Mouse (Mus musculus) macrophage (primary cell): ENCODE results near the gene Tnip2. TPM values are rescaled to one million over a fixed set of nuclear protein-coding genes. Genes with fewer than 3 reads are reported as not detected.

ENCODE experiments used
- H3K27ac ChIP-seq: fragments of 350-480 bp; formaldehyde crosslinking; 2 replicates; pipeline ENCODE4 v1.9.0; 2021
- H3K36me3 ChIP-seq: fragments of 350-480 bp; formaldehyde crosslinking; 2 replicates; pipeline ENCODE4 v1.9.0; 2021; ENCODE audit errors: inconsistent target
- H3K4me3 ChIP-seq: fragments of 350-480 bp; formaldehyde crosslinking; 2 replicates; pipeline ENCODE4 v1.9.0; 2021; ENCODE audit errors: inconsistent target
- H3K79me2 ChIP-seq: fragments of 350-480 bp; formaldehyde crosslinking; 2 replicates; pipeline ENCODE4 v1.9.0; 2021; ENCODE audit errors: inconsistent target
- WGBS: methylation state at CpG from one replicate; pipeline ENCODE4 v1.1.7; 2026; ENCODE audit warnings: inconsistent platforms; ENCODE audit not compliant: missing documents; 5-methylcytosine and 5-hydroxymethylcytosine counted together
- polyA plus RNA-seq: library from polyadenylated mRNA; stranded (reverse); fragments of 250-400 nt; gene quantifications from 3 replicates; pipeline ENCODE4 v1.2.4, GENCODE M21; 2018; ENCODE audit warnings: inconsistent platforms

The Tnip2 gene
- polyA plus RNA-seq, 1 experiment from 2014 or later = 24.5 TPM

- Histone ChIP-seq H3K27ac (peak overlapping the region; percentile 67), H3K79me2 (peaks cover 44% of the 10 kb centered on the region), H3K4me3 (peak overlapping the region; percentile 76), H3K36me3 (no peaks in the 10 kb centered on the region; the same call in 1 of the 2 replicates)
- 13% methylated on average over 7 of the region's 7 CpGs for WGBS
Measured at GRCm38 (mm10) chr5:34514218-34514566, 401 bp upstream of the Tnip2 start.

DNA sequence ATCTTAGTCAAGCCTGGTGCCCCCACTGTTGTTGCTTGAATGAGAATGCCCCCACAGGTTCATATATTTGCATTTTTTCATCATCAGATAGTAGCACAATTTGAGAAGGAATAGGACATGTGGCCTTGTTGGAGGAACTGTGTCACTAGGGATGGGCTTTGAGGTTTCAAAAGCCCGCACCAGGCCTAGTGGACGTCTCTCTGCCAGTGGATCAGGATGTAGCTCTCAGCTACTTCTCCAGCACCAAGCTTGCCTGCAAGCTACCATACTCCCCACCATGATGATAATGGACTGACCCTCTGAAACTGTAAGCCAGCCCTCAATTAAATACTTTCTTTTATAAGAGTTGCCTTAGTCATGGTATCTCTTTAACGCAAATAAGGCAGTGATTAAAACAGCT lies 1.3 kb downstream of the Tnip2 start:
- Histone ChIP-seq H3K27ac (no peak overlapping the region), H3K4me3 (peak overlapping the region; percentile 76; the same call in 1 of the 2 replicates), H3K79me2 (peaks cover 61% of the 10 kb centered on the region), H3K36me3 (no peaks in the 10 kb centered on the region; the same call in 1 of the 2 replicates)
- WGBS = 79% methylated on average over 3 of the region's 3 CpGs

GRCm38 (mm10) chr5:34502821-34503220 lies 11.0 kb downstream of the Tnip2 start:
- Histone ChIP-seq H3K27ac (no peak overlapping the region), H3K36me3 (peaks cover 31% of the 10 kb centered on the region; the same call in 1 of the 2 replicates), H3K4me3 (no peak overlapping the region), H3K79me2 (peaks cover 50% of the 10 kb centered on the region)
- 95% methylated on average over 6 of the region's 6 CpGs for WGBS

GRCm38 (mm10) chr5:34502411-34502810 lies 11.4 kb downstream of the Tnip2 start:
- Histone ChIP-seq H3K79me2 (peaks cover 46% of the 10 kb centered on the region), H3K4me3 (no peak overlapping the region), H3K27ac (0 out of 2 replicates have a peak overlapping the region, but pooled peaks have one; percentile 56), H3K36me3 (peaks cover 33% of the 10 kb centered on the region; the same call in 1 of the 2 replicates)
- WGBS = 91% methylated on average over 1 of the region's 1 CpGs

GRCm38 (mm10) chr5:34501588-34501987 lies 12.2 kb downstream of the Tnip2 start:
- Histone ChIP-seq H3K36me3 (peaks cover 41% of the 10 kb centered on the region; the same call in 1 of the 2 replicates), H3K27ac (peak overlapping the region; percentile 56), H3K4me3 (no peak overlapping the region), H3K79me2 (peaks cover 38% of the 10 kb centered on the region)
- 90% methylated on average over 3 of the region's 3 CpGs for WGBS

DNA sequence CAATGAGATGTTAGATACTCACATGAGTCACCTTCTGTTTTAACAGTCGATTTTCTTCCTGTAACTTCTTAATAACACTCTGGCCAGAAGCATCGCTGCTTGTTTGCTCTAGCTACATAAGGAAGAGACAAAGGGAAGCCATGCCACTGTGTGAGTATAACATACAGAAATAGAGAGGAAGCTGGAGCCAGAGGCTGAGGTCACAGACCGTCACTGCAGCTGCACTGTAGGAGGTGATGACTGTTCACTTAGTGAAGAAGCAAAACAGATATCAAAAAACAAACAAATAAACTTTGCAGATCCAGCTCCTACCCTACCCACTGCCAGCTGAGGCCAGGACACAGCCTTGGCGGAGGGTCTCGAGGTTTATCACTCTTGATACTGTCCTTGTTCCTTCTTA lies 12.9 kb downstream of the Tnip2 start:
- WGBS = 90% methylated on average over 4 of the region's 5 CpGs

DNA sequence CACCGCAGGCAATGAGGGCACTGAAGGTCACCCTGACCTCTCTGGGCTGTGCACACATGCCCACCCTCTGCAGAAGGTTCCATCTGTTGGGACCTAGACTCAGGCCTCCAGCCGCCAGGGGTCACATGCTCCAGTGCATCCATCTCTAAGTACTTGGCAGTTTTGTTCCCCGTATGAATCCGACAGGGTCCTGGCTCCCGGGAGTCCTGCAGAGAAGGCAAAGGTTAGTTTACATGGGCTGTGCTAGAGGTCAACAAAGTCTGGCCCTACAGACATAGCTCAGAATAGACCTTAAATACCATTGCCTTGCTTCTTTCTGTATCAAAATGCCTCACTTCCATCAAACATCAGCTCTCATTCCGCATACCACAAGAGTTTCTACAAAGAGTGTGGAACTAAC lies 17.0 kb downstream of the Tnip2 start:
- Histone ChIP-seq H3K36me3 (peaks cover 30% of the 10 kb centered on the region; the same call in 1 of the 2 replicates), H3K79me2 (no peaks in the 10 kb centered on the region), H3K27ac (no peak overlapping the region), H3K4me3 (no peak overlapping the region)
- 95% methylated on average over 6 of the region's 6 CpGs for WGBS

More for the DNA sequence above, 12.9 kb downstream of the Tnip2 start:
- peaks cover 31% of the 10 kb centered on the region for H3K79me2 ChIP-seq
- H3K27ac ChIP-seq = peak overlapping the region; percentile 56
- H3K4me3 ChIP-seq = no peak overlapping the region
- peaks cover 48% of the 10 kb centered on the region; the same call in 1 of the 2 replicates for H3K36me3 ChIP-seq

DNA sequence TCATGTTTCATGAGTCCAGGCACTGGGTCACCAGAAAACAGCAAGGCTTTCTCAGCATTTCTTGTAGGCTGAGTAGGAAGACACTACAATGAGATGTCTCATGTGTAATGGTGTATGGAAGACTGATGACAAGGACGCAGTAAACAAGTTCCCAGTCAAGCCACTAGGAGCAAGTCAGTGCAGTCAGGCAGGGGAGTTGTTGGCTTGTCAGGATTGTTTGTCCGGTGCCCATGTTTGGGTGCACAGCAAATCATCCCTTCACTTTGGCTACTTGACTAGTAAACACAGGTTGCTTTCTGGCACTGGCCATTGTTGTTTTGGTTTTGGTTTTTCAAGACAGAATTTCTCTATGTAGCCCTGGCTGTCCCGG lies 24.4 kb downstream of the Tnip2 start:
- no peak overlapping the region for H3K27ac ChIP-seq
- peaks cover 6% of the 10 kb centered on the region; the same call in 1 of the 2 replicates for H3K36me3 ChIP-seq
- H3K4me3 ChIP-seq = no peak overlapping the region
- H3K79me2 ChIP-seq = no peaks in the 10 kb centered on the region
- WGBS = 91% methylated on average over 3 of the region's 3 CpGs

- Histone ChIP-seq H3K79me2 (no peaks in the 10 kb centered on the region), H3K4me3 (no peak overlapping the region), H3K36me3 (peaks cover 6% of the 10 kb centered on the region; the same call in 1 of the 2 replicates), H3K27ac (no peak overlapping the region)
- WGBS = 90% methylated on average over 6 of the region's 6 CpGs
Measured at GRCm38 (mm10) chr5:34488741-34489417, 24.9 kb downstream of the Tnip2 start.

DNA sequence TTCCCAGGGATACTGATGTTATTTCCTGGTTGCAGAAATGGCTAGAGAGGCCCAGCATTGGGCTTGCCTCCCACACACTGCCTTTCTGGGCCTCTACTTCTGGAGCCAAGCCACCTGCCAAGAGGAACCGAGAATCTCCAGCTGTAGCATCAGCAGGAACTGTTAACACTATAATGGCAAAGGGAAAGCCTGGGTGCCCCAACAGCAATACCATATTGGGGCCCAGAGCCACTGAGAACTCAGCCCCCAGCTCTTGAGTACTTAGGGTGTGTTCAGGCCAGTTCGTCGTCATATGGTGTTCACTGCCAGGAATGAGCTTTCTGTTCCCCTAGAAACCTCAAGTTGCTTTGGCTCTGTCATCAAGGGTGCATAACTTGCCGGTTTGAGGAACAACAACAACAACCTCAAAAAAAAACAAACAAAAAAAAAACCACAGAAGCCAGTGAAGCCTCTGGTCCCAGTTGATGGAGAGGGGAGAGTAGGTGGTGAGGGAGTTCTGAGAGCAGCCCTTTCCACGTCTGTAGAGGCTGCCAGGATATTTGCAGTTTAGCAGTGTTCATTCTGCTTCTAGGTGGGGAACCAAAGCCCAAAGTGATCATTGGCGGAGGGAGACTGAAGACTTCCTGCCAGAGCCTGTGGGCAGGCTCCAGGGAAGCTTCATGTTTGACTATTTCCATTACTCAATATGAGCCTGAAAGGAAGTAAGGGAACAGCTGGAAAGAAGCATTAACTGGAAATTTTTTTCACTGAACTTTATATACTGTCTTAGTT lies 26.3 kb downstream of the Tnip2 start:
- Histone ChIP-seq H3K79me2 (no peaks in the 10 kb centered on the region), H3K4me3 (no peak overlapping the region), H3K36me3 (peaks cover 10% of the 10 kb centered on the region; the same call in 1 of the 2 replicates), H3K27ac (no peak overlapping the region)
- 72% methylated on average over 6 of the region's 6 CpGs for WGBS

- no peak overlapping the region for H3K4me3 ChIP-seq
- peaks cover 23% of the 10 kb centered on the region for H3K36me3 ChIP-seq
- WGBS = 91% methylated on average over 15 of the region's 15 CpGs
- H3K79me2 ChIP-seq = no peaks in the 10 kb centered on the region
- no peak overlapping the region for H3K27ac ChIP-seq
Measured at GRCm38 (mm10) chr5:34485731-34486130, 28.1 kb downstream of the Tnip2 start.

DNA sequence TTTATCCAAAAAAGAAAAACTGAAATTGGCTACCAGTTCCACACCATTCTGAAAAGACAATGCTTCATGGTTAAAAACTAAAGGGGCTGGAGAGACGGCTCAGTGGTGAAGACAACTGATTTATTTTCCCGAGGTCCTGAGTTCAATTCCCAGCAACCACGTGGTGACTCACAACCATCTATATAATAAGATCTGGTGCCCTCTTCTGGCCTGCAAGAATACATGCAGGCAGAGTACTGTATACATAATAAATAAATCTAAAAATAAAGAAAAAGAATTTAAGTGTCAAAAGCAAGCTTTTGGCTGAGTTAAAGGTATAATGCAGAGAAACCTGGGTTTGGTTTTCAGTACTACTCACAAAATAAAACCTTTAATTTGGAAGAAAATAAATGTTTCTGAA lies 32.9 kb downstream of the Tnip2 start:
- 88% methylated on average over 3 of the region's 3 CpGs for WGBS
- no peaks in the 10 kb centered on the region for H3K79me2 ChIP-seq

GRCm38 (mm10) chr5:34468039-34468775 lies 45.6 kb downstream of the Tnip2 start:
- Histone ChIP-seq H3K79me2 (no peaks in the 10 kb centered on the region; the same call in 1 of the 2 replicates), H3K4me3 (no peak overlapping the region), H3K36me3 (peaks cover 43% of the 10 kb centered on the region), H3K27ac (no peak overlapping the region)
- WGBS = 100% methylated on average over 1 of the region's 2 CpGs

More for the DNA sequence above, 32.9 kb downstream of the Tnip2 start:
- H3K36me3 ChIP-seq = peaks cover 61% of the 10 kb centered on the region
- H3K27ac ChIP-seq = no peak overlapping the region
- H3K4me3 ChIP-seq = no peak overlapping the region

DNA sequence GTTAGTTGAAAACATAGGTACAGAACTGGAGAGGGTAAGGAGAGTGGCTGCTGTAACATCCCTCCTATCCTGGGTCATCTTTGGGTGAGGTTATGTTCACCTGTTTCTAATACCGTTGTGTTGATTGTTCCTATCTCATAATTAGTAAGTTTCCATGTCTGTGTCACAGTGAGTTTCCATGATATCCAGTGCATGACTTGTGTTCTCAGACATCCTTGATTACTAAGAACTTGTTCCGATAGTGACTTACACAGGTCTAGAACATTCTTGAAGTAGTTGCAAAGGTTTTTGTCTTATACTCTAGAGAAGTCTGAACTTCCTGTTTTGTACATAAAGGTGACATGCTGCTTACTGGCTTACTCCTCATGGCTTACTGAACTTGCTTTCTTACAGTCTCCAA lies 47.1 kb downstream of the Tnip2 start:
- peaks cover 58% of the 10 kb centered on the region for H3K36me3 ChIP-seq
- no peaks in the 10 kb centered on the region; the same call in 1 of the 2 replicates for H3K79me2 ChIP-seq
- H3K4me3 ChIP-seq = no peak overlapping the region
- WGBS = 93% methylated on average over 2 of the region's 2 CpGs
- no peak overlapping the region for H3K27ac ChIP-seq
